Mouse (Mus musculus) ovary, adult 18-20 months (tissue): Measurements from ENCODE around the gene Ccp110.
A peak's percentile ranks its signal among the peaks of the same experiment; 100 is the strongest.

Experiments used
- DNase-seq: peaks from one replicate; pipeline ENCODE4 v3.0.0; 2022; ENCODE audit warnings: low spot score, mixed read lengths

Gene Ccp110

DNA sequence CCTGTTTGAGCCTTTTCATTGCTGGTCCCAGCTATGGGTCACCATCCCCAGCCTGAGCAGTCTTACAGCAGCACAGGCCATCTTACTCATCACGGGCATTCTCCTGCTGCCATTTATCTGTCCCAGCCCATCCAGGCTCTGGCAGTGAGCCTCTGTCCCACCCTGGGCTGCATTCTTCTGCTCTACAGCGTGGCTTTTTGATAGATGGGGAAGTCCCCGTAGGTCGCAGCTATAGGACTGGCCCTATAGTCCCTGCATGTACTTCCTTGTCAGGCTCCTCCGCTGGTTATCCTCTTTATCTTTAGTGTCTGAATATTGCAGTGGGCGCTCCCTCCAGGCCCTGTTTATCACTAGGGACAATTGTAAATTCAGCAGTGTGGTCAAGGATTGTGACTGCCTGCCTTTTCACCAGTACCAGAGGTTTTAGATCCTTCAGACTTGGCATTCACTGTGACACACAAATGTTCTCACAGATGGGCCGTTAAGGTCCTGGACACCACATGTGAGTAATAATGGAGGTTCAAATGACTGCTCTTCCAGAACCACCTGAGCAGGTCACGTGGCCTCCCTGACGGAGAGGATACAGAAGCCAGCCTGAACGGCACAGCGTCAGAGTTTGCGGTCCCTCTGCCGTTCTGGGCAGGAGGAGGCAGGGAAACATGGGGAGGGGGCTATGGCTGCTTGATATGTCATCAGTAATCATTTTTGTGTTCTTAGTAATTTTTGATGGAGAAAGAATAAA lies 16.7 kb downstream of the Ccp110 start:
- DNase-seq, result no peak

GRCm38 (mm10) chr7:118731781-118732180 lies 19.4 kb downstream of the Ccp110 start:
- DNase-seq, result no peak

DNA sequence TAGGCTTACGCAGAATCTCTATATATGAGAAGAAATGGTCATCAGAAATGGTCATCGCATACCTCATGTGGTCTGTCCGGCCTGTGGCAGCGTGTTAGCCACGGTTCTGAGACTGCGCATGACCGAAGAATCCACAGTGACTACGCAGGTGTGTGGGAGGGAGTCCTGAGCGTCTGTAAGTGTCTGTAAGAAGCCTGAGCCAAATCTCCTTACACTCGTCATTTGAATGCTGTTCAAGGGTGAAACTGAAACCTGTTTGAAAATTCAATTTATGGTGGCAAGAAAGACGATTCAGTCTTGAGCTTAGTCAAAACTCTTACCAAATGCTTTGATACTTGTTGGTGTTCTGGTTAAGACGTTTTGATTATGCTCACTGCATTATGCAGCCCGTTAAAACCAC lies 20.9 kb downstream of the Ccp110 start:
- no peak for DNase-seq

- no peak for DNase-seq
Observed at GRCm38 (mm10) chr7:118738730-118739129, 26.4 kb downstream of the Ccp110 start.

DNA sequence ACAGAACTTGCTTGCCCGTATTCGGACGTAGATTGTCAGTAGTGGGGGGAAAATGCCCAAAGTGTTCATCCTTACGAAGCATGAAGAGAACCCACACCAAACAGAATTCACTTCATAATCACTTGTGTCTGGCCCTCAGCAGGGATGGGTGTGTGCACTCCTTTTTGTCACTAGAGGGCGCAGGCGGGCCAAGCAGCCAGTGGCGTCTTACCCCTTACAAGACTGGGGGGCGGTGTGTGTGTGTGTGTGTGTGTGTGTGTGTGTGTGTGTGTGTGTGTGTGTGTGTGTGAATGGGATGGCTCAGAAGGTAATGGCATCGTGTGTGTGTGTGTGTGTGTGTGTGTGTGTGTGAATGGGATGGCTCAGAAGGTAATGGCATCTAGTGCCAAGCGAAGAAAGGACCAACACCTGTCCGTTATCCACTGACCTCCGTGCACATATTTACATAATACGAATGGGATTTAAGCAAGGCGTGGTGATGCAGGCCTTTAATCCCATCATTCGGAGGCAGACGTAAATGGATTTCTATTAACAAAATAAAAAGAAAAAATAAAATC lies 27.7 kb downstream of the Ccp110 start, which contains the start of gene Vps35l:
Gene Vps35l, plus strand, starts transcription at position 252 of the 557 bp plus-strand sequence.
- DNase-seq, result peak; percentile 64

DNA sequence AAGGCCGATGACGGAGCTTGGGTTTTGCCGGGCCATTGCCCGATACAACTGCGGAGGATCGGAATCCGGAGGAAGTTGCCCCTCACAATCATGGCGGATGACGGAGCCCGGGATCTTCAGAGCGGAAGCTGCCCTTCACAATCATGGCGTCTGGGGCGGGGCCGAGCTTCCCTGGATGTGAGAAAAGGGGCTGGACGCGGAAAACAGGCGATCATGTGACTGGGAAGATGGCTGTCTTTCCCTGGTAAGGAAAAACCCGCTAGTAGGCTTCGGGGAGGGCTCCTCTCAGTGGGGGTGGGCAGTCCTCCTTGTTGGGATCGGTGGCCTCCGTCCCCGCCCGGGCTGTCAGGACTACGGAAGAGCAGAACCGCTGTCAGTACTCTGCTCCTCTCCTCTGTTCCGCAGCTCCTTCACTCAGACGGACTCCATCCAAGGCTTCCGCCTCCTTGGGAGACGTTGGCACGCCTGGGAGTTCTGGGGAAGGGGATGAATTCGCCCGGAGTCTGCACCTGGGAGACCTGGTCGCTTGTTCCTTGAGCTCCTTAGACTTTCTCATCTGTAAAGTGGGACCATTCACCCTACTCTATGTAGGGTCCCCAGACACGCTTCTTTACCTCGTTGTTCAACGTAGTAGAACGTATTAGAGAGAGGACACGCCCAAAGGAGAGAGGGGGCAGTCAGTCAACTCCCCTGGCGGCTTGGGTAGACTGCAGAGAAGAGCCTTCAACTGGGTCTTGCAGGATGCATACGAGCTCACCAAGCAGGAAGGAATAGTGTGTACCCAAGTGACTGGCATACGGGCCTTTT lies 28.4 kb downstream of the Ccp110 start:
- DNase-seq, result peak; percentile 92

GRCm38 (mm10) chr7:118742278-118742677 lies 29.9 kb downstream of the Ccp110 start:
- DNase-seq, result no peak

- no peak for DNase-seq
Observed at GRCm38 (mm10) chr7:118744766-118745165, 32.4 kb downstream of the Ccp110 start.

DNA sequence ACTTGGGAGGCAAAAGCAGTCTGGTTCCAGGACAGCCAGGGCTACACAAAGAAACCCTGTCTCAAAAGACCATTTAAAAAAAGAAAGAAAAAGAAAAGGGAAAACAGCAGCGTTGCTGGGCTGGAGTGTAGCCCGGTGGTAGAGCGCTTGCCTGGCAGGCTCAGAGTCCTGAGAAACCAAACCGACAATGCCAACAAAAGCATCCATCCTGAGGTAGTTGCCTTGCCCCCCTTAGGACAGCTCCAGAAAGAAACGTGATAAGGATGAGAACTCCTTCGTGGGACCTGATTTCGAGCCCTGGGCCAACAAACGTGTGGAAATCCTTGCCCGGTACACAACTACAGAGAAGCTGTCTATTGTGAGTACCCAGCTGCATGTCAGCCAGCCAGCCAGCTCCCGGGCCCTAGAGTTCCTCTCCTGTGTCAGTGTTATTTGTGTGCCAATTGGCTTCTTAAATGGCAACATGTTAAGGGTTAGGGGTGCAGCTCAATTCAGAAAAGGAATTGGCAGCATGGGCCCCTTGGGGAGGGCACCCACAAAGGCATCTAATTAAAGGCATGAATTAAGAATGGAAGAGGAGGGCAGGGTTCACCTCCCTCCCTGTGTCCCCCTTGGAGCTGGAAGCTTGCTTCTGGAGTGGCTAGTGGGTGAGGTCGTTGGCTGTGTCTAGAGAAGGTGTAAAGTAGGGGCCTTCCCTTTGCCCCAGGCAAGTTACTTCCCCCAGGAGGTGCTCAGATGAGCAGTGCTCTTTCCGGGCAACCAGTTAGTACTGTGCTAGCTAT lies 35.7 kb downstream of the Ccp110 start:
- DNase-seq, result no peak

DNA sequence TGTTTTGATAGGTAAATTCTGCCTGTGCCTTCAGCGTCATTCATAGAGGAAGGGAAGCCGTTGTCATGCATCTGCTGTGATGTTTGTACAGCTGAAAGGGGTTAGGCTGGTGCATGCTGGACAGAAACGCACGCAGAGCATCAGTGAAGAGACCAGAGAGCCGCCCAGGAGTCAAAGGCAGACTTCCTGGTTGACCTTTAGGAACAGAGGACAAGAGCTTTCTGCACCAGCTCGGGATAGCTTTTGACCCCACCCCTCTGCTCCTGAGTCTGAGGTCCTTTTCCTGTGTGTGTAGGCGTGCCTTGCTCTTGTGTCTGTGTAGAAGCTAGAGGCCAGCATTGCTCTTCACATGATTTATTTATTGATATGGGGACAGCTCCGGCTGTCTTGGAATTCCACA lies 37.4 kb downstream of the Ccp110 start:
- DNase-seq, result no peak

GRCm38 (mm10) chr7:118751625-118752024 lies 39.3 kb downstream of the Ccp110 start:
- DNase-seq, result no peak

- no peak for DNase-seq
Observed at GRCm38 (mm10) chr7:118755756-118756155, 43.4 kb downstream of the Ccp110 start.

DNA sequence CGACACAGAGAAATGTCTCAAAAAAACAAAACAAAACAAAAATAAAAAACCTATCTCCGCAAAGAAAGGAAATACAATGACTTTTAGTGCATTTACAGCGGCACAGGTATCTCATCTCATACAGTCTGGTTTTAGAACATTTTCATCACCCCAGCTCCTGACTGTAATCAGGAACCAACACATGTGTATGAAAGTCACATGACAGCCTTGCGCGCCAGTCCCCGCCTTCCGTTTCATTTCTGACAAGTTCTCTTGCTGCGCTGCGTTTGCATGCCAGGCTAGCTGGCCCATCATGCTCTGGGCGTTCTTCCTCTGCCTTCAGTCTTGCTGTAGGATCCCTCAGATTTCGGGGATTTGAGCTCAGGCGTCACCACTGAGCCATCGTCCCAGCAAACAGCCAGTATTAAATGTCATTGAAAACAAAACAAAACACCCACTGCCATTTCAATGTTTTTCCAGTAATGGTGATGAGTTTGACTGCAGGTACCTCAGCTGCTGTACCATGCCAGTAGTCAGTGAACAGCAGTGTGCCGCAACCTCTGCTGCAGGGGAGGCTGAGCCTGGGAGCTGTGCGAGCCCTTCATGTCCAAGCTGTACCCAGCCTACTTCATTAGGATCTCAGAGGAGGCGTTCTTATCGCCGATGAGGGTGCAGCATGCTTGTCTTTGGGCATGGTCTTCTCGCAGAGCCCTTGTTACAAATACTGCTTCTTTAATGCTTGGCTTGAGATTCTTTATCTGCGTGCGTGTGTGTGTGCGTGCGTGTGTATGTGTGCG lies 44.3 kb downstream of the Ccp110 start:
- DNase-seq, result no peak

GRCm38 (mm10) chr7:118758369-118758768 lies 46.0 kb downstream of the Ccp110 start:
- no peak for DNase-seq

GRCm38 (mm10) chr7:118759372-118759771 lies 47.0 kb downstream of the Ccp110 start:
- DNase-seq, result no peak

DNA sequence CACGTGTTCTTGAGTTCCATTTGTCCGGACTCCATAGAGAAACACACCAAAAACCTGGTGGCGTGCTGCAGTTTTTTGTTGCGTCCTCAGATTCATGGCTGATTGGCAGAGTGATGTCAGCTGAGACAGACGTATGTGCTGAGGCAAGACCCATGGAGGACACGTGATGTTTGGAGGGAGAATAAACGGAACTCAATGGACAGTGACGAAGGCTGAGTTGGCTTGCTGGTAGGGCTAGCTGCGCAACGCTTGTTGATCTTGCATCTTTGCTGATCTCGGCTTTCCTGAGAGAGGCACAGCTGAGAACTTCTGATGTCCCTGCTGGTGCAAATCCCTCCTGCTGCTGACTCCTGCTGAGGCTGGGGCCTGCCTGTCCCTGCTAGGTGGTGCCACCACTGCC lies 51.6 kb downstream of the Ccp110 start:
- no peak for DNase-seq

GRCm38 (mm10) chr7:118764725-118765124 lies 52.4 kb downstream of the Ccp110 start:
- no peak for DNase-seq

GRCm38 (mm10) chr7:118765604-118766003 lies 53.3 kb downstream of the Ccp110 start:
- DNase-seq, result no peak

- DNase-seq, result no peak
Observed at GRCm38 (mm10) chr7:118766119-118766833, 53.9 kb downstream of the Ccp110 start.

- no peak for DNase-seq
Observed at GRCm38 (mm10) chr7:118766834-118767224, 54.5 kb downstream of the Ccp110 start.

GRCm38 (mm10) chr7:118769208-118769607 lies 56.9 kb downstream of the Ccp110 start:
- no peak for DNase-seq
